Mouse (Mus musculus): Measurements from ENCODE around the gene Pgf. TPM values are rescaled to one million over a fixed set of nuclear protein-coding genes. Genes with fewer than 3 reads are reported as not detected.

Gene Pgf
- total and polyA plus RNA-seq, 2 experiments from 2014 or later: 3.6 to 5.0 TPM

DNA sequence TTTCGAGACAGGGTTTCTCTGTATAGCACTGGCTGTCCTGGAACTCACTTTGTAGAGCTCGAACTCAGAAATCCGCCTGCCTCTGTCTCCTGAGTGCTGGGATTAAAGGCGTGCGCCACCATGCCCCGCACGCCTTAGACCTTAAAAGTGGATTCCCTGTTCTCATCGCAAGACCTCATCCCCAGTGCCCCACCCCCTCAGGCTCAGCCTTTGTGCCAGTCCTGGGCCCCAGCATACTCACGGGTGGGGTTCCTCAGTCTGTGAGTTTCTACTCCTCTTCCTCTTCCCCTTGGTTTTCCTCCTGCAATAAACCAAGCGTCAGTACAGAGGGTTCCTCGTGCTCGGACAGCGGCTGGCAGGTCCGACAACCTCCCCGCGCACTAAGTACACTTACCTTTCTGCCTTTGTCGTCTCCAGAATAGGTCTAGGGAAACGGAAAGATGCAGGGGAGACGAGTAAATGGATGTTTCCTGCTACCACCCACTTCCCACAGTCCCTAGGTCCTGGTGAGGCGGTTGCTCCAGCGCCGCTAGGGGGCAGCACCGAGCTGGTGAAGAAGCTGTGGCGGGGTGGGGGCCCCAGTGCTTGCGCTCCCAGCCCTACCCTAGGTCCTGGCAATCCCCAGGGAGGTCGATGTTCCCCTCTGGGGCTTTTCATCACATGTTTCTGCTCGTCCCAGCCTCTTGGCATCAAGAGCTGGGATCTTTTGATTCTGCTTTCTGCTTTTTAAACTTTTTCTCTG is 8.3 kb downstream of the Pgf start:
- no peaks in the 10 kb centered on the region for H3K9me3 ChIP-seq (replicated peaks; ENCODE audit: control insufficient read depth, low read length)
- peak; percentile 70 for ATAC-seq (ENCODE audit: insufficient read depth, low read depth)
- peak overlapping the region; percentile 8; the same call in 1 of the 2 replicates for H3K4me2 ChIP-seq (ENCODE audit: low read depth, low read length)
- H3K4me1 ChIP-seq (ENCODE audit: control insufficient read depth, insufficient read depth): peaks cover 12% of the 10 kb centered on the region; the same call in 1 of the 2 replicates
- no peaks in the 10 kb centered on the region for H3K27me3 ChIP-seq (ENCODE audit: control insufficient read depth, insufficient read depth, low read length)
- no peak for TF ChIP-seq EP300 (IDR thresholded peaks at IDR 0.05; ENCODE audit: low read depth)
- TF ChIP-seq CTCF (IDR thresholded peaks at IDR 0.05; ENCODE audit: low read depth): peak; percentile 94
- WGBS: 29% methylated on average over 27 of the region's 27 CpGs
- DNase-seq (ENCODE audit: low spot score): peak; percentile 75
- H3K9ac ChIP-seq (replicated peaks; ENCODE audit: low read depth, low read length): no peak overlapping the region
- no peak overlapping the region for H3K27ac ChIP-seq (ENCODE audit: low read depth)
- H3K36me3 ChIP-seq (replicated peaks; ENCODE audit: control insufficient read depth, insufficient read depth, low read length): no peaks in the 10 kb centered on the region
- H3K4me3 ChIP-seq (ENCODE audit: low read depth, low read length): no peak overlapping the region

- Histone ChIP-seq H3K4me1 (ENCODE audit: control insufficient read depth, insufficient read depth) (peaks cover 12% of the 10 kb centered on the region; the same call in 1 of the 2 replicates), H3K9ac (replicated peaks; ENCODE audit: low read depth, low read length) (no peak overlapping the region), H3K27me3 (ENCODE audit: control insufficient read depth, insufficient read depth, low read length) (no peaks in the 10 kb centered on the region), H3K36me3 (replicated peaks; ENCODE audit: control insufficient read depth, insufficient read depth, low read length) (no peaks in the 10 kb centered on the region), H3K4me3 (ENCODE audit: low read depth, low read length) (no peak overlapping the region), H3K9me3 (replicated peaks; ENCODE audit: control insufficient read depth, low read length) (no peaks in the 10 kb centered on the region), H3K4me2 (ENCODE audit: low read depth, low read length) (no peak overlapping the region), H3K27ac (ENCODE audit: low read depth) (no peak overlapping the region)
- TF ChIP-seq CTCF (IDR thresholded peaks at IDR 0.05; ENCODE audit: low read depth) (no peak), EP300 (IDR thresholded peaks at IDR 0.05; ENCODE audit: low read depth) (no peak)
- no peak for DNase-seq (ENCODE audit: low spot score)
- WGBS: 83% methylated on average over 9 of the region's 9 CpGs
- no peak for ATAC-seq (ENCODE audit: insufficient read depth, low read depth)
Measured at GRCm38 (mm10) chr12:85166631-85167030, 11.0 kb downstream of the Pgf start.

GRCm38 (mm10) chr12:85164996-85165395 is 12.6 kb downstream of the Pgf start:
- no peaks in the 10 kb centered on the region for H3K36me3 ChIP-seq (replicated peaks; ENCODE audit: control insufficient read depth, insufficient read depth, low read length)
- 74% methylated on average over 5 of the region's 5 CpGs for WGBS
- ATAC-seq (ENCODE audit: insufficient read depth, low read depth) (no peak), DNase-seq (ENCODE audit: low spot score) (no peak)
- H3K27me3 ChIP-seq (ENCODE audit: control insufficient read depth, insufficient read depth, low read length): no peaks in the 10 kb centered on the region
- H3K4me2 ChIP-seq (ENCODE audit: low read depth, low read length): no peak overlapping the region
- H3K4me1 ChIP-seq (ENCODE audit: control insufficient read depth, insufficient read depth): 0 out of 2 replicates have a peak, but pooled peaks cover 2% of the 10 kb centered on the region
- no peak overlapping the region for H3K4me3 ChIP-seq (ENCODE audit: low read depth, low read length)
- no peak overlapping the region for H3K9ac ChIP-seq (replicated peaks; ENCODE audit: low read depth, low read length)
- TF ChIP-seq CTCF (IDR thresholded peaks at IDR 0.05; ENCODE audit: low read depth): no peak
- TF ChIP-seq EP300 (IDR thresholded peaks at IDR 0.05; ENCODE audit: low read depth): no peak
- H3K9me3 ChIP-seq (replicated peaks; ENCODE audit: control insufficient read depth, low read length): no peaks in the 10 kb centered on the region
- no peak overlapping the region for H3K27ac ChIP-seq (ENCODE audit: low read depth)

DNA sequence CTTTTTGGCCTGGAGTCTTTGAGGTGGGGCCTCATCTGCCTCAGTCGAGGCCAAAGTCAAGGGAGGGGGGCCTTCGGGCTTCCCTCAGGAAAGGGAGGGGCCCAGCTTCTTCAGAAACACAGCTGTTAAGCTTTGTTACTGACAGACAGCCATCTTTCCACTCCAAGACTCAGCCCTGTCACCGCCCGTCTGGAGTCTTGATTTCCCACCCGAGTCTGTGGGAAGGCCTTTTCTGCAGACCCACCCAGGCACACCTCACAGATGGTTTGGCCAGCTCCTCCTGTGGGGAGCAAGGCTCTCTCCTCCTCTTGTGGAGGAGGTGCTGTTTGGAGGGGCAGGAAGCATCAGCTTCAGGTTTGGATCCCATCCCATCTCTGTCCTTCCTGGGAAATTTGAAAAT is 18.0 kb downstream of the Pgf start:
- 42% methylated on average over 5 of the region's 5 CpGs for WGBS
- Histone ChIP-seq H3K9me3 (replicated peaks; ENCODE audit: control insufficient read depth, low read length) (no peaks in the 10 kb centered on the region), H3K27me3 (ENCODE audit: control insufficient read depth, insufficient read depth, low read length) (no peaks in the 10 kb centered on the region), H3K4me2 (ENCODE audit: low read depth, low read length) (no peak overlapping the region), H3K36me3 (replicated peaks; ENCODE audit: control insufficient read depth, insufficient read depth, low read length) (no peaks in the 10 kb centered on the region), H3K4me3 (ENCODE audit: low read depth, low read length) (no peak overlapping the region), H3K9ac (replicated peaks; ENCODE audit: low read depth, low read length) (no peak overlapping the region), H3K27ac (ENCODE audit: low read depth) (0 out of 2 replicates have a peak overlapping the region, but pooled peaks have one; percentile 41), H3K4me1 (ENCODE audit: control insufficient read depth, insufficient read depth) (no peaks in the 10 kb centered on the region)
- DNase-seq (ENCODE audit: low spot score) (no peak), ATAC-seq (ENCODE audit: insufficient read depth, low read depth) (peak; percentile 36; the same call in 1 of the 2 replicates)
- TF ChIP-seq CTCF (IDR thresholded peaks at IDR 0.05; ENCODE audit: low read depth) (no peak), EP300 (IDR thresholded peaks at IDR 0.05; ENCODE audit: low read depth) (no peak)

GRCm38 (mm10) chr12:85158801-85159200 is 18.8 kb downstream of the Pgf start:
- WGBS: 81% methylated on average over 8 of the region's 8 CpGs
- Histone ChIP-seq H3K27ac (ENCODE audit: low read depth) (no peak overlapping the region), H3K9me3 (replicated peaks; ENCODE audit: control insufficient read depth, low read length) (no peaks in the 10 kb centered on the region), H3K36me3 (replicated peaks; ENCODE audit: control insufficient read depth, insufficient read depth, low read length) (no peaks in the 10 kb centered on the region), H3K4me1 (ENCODE audit: control insufficient read depth, insufficient read depth) (no peaks in the 10 kb centered on the region), H3K4me3 (ENCODE audit: low read depth, low read length) (no peak overlapping the region), H3K4me2 (ENCODE audit: low read depth, low read length) (no peak overlapping the region), H3K27me3 (ENCODE audit: control insufficient read depth, insufficient read depth, low read length) (no peaks in the 10 kb centered on the region), H3K9ac (replicated peaks; ENCODE audit: low read depth, low read length) (no peak overlapping the region)
- ATAC-seq (ENCODE audit: insufficient read depth, low read depth) (no peak), DNase-seq (ENCODE audit: low spot score) (no peak)
- TF ChIP-seq CTCF (IDR thresholded peaks at IDR 0.05; ENCODE audit: low read depth) (no peak), EP300 (IDR thresholded peaks at IDR 0.05; ENCODE audit: low read depth) (no peak)
